In the genomic region with DNA sequence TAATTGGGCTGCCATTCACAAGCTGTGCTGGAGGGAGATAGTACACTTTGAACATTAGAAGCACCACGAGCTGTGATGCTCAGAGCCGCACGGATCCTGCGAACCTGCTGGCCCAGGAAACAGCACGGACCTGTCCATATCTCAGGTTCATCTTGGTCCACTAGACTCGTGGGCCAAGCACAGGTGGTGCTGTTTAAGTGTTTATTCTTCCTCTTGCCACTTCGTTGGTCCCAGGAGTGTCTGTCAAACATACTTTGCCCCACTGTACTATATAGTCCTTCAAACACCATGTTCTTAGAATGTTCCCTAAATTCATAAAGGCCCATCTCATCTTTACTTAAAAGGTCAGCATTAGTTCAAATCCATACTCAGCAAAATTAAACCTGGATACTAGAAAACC, we compare ENCODE assay signal across 29 mouse cellular contexts.
"Had no signal": no experiment of that assay in that cellular context is flagged by ENCODE, and none has a peak within 500 bp of the region (broad histone marks: within the 10 kb centered on the region; RNA-seq: fewer than 3 reads in every experiment).

No protein-coding gene starts in this region.

- H3K9me3 ChIP-seq: limb, embryonic 10.5 days; limb, embryonic 12.5 days; limb, embryonic 15.5 days; liver, embryonic 12.5 days; liver, embryonic 15.5 days; lung, embryonic 15.5 days; megakaryocyte, embryonic 14.5 days; midbrain, embryonic 10.5 days; midbrain, embryonic 12.5 days; midbrain, embryonic 13.5 days; midbrain, embryonic 15.5 days; neural tube, embryonic 12.5 days had no signal

- H3K4me3 ChIP-seq: left cerebral cortex, adult 2 months; limb, embryonic 10.5 days; limb, embryonic 12.5 days; limb, embryonic 13.5 days; limb, embryonic 15.5 days; liver, embryonic 12.5 days; liver, embryonic 13.5 days; liver, embryonic 15.5 days; lung, embryonic 15.5 days; megakaryocyte, embryonic 14.5 days; midbrain, embryonic 10.5 days; midbrain, embryonic 12.5 days; midbrain, embryonic 13.5 days; midbrain, embryonic 15.5 days; myocyte; neural tube, embryonic 12.5 days had no signal

- H3K36me3 ChIP-seq: limb, embryonic 10.5 days; limb, embryonic 12.5 days; limb, embryonic 13.5 days; limb, embryonic 15.5 days; liver, embryonic 12.5 days; liver, embryonic 13.5 days; liver, embryonic 15.5 days; lung, embryonic 15.5 days; midbrain, embryonic 10.5 days; midbrain, embryonic 12.5 days; midbrain, embryonic 13.5 days; midbrain, embryonic 15.5 days; neural tube, embryonic 12.5 days had no signal

- H3K27ac ChIP-seq: left cerebral cortex, adult 2 months; limb, embryonic 10.5 days; limb, embryonic 12.5 days; limb, embryonic 13.5 days; limb, embryonic 15.5 days; liver, embryonic 12.5 days; liver, embryonic 13.5 days; liver, embryonic 14.5 days; liver, embryonic 15.5 days; lung, embryonic 15.5 days; macrophage; midbrain, embryonic 10.5 days; midbrain, embryonic 12.5 days; midbrain, embryonic 13.5 days; midbrain, embryonic 15.5 days; neural tube, embryonic 12.5 days had no signal

- ATAC-seq: liver, embryonic 12.5 days; liver, postnatal 0 days; midbrain, embryonic 13.5 days; midbrain, embryonic 15.5 days; midbrain, embryonic 16.5 days had no signal

- H3K27me3 ChIP-seq: limb, embryonic 12.5 days; limb, embryonic 13.5 days; limb, embryonic 15.5 days; liver, embryonic 12.5 days; liver, embryonic 13.5 days; liver, embryonic 15.5 days; lung, embryonic 15.5 days; megakaryocyte, embryonic 14.5 days; midbrain, embryonic 12.5 days; midbrain, embryonic 13.5 days; midbrain, embryonic 15.5 days; neural tube, embryonic 12.5 days had no signal

- DNase-seq: layer of hippocampus, postnatal 36 days; left cerebral cortex, postnatal 4 days; liver; liver, embryonic 13.5 days; liver, postnatal 0 days; lung, embryonic 14.5 days; lung, postnatal 10 days; lung, postnatal 14 days; midbrain, embryonic 14.5 days had no signal

- H3K4me2 ChIP-seq: limb, embryonic 12.5 days; limb, embryonic 13.5 days; limb, embryonic 15.5 days; liver, embryonic 11.5 days; liver, embryonic 12.5 days; liver, embryonic 13.5 days; liver, embryonic 15.5 days; lung, embryonic 14.5 days; lung, embryonic 15.5 days; midbrain, embryonic 11.5 days; midbrain, embryonic 12.5 days; midbrain, embryonic 13.5 days; midbrain, embryonic 15.5 days; neural tube, embryonic 12.5 days had no signal

- H3K4me1 ChIP-seq: liver, embryonic 12.5 days; liver, embryonic 13.5 days; liver, embryonic 15.5 days; midbrain, embryonic 10.5 days; midbrain, embryonic 12.5 days; midbrain, embryonic 13.5 days; midbrain, embryonic 15.5 days; neural tube, embryonic 12.5 days had no signal

- H3K9ac ChIP-seq: limb, embryonic 12.5 days; limb, embryonic 13.5 days; limb, embryonic 15.5 days; liver, embryonic 12.5 days; liver, embryonic 13.5 days; liver, embryonic 14.5 days; liver, embryonic 15.5 days; liver, postnatal 0 days; lung, embryonic 14.5 days; lung, embryonic 15.5 days; midbrain, embryonic 12.5 days; midbrain, embryonic 13.5 days; midbrain, embryonic 15.5 days; neural tube, embryonic 12.5 days had no signal
